Mouse (Mus musculus) stomach, embryonic 15.5 days (tissue): Measurements from ENCODE around the gene Gm9803. TPM values are rescaled to one million over a fixed set of nuclear protein-coding genes. Genes with fewer than 3 reads are reported as not detected.

Experiments used
- ATAC-seq: fragments of 200-750 bp; cut with Nextera tagmentation; 2 replicates; pipeline ENCODE4 v1.8.0; 2017; ENCODE audit warnings: low read depth, moderate number of reproducible peaks, moderate TSS enrichment; ENCODE audit not compliant: insufficient read depth, low FRiP score
- H3K27ac ChIP-seq: fragments of 300-500 bp; sonication (generic); 2 replicates; pipeline ENCODE4 v1.5.1; 2015; ENCODE audit warnings: mild to moderate bottlenecking, inconsistent platforms
- H3K27me3 ChIP-seq: fragments of 300-500 bp; sonication (generic); replicated peaks from 2 replicates; pipeline ENCODE4 v1.6.1; 2015; ENCODE audit warnings: inconsistent platforms
- H3K36me3 ChIP-seq: fragments of 300-500 bp; sonication (generic); 2 replicates; pipeline ENCODE4 v1.6.1; 2015; ENCODE audit warnings: inconsistent platforms
- H3K4me1 ChIP-seq: fragments of 300-500 bp; sonication (generic); 2 replicates; pipeline ENCODE4 v1.6.1; 2015; ENCODE audit warnings: inconsistent platforms
- H3K4me2 ChIP-seq: fragments of 300-500 bp; sonication (generic); 2 replicates; pipeline ENCODE4 v1.6.1; 2015; ENCODE audit warnings: mild to moderate bottlenecking, inconsistent platforms
- H3K4me3 ChIP-seq: fragments of 300-500 bp; sonication (generic); replicated peaks from 2 replicates; pipeline ENCODE4 v1.5.1; 2015; ENCODE audit warnings: inconsistent platforms
- H3K9ac ChIP-seq: fragments of 300-500 bp; sonication (generic); 2 replicates; pipeline ENCODE4 v1.6.1; 2015; ENCODE audit warnings: inconsistent platforms
- H3K9me3 ChIP-seq: fragments of 300-500 bp; sonication (generic); 2 replicates; pipeline ENCODE4 v1.6.1; 2016; ENCODE audit warnings: inconsistent platforms
- WGBS: fragments of 180-500 bp; shearing (Covaris S2); methylation state at CpG from one replicate; pipeline ENCODE4 v1.1.7; 2015; 5-methylcytosine and 5-hydroxymethylcytosine counted together
- polyA plus RNA-seq: library from polyadenylated mRNA; unstranded; fragments of >200 nt; fragmentation: Nextera tagmentation; extraction: Ambion mirVana; gene quantifications from 2 replicates; pipeline ENCODE4 v1.2.1, GENCODE M21; 2015

Gm9803 gene
- polyA plus RNA-seq, 1 experiment from 2014 or later: 36.0 TPM

GRCm38 (mm10) chr10:43550923-43551322 is 27.0 kb downstream of the Gm9803 start:
- 39% methylated on average over 3 of the region's 3 CpGs for WGBS
- Histone ChIP-seq H3K4me2 (no peak overlapping the region), H3K27me3 (no peaks in the 10 kb centered on the region), H3K9ac (no peak overlapping the region), H3K4me1 (no peaks in the 10 kb centered on the region), H3K36me3 (no peaks in the 10 kb centered on the region), H3K9me3 (no peaks in the 10 kb centered on the region), H3K4me3 (no peak overlapping the region), H3K27ac (no peak overlapping the region)
- no peak for ATAC-seq

- no peaks in the 10 kb centered on the region for H3K4me1 ChIP-seq
- ATAC-seq: no peak
- no peaks in the 10 kb centered on the region for H3K9me3 ChIP-seq
- H3K27me3 ChIP-seq: no peaks in the 10 kb centered on the region
- H3K36me3 ChIP-seq: no peaks in the 10 kb centered on the region
- H3K4me3 ChIP-seq: no peak overlapping the region
- H3K9ac ChIP-seq: no peak overlapping the region
- no peak overlapping the region for H3K27ac ChIP-seq
- 30% methylated on average over 3 of the region's 3 CpGs for WGBS
- no peak overlapping the region for H3K4me2 ChIP-seq
These were observed 27.5 kb downstream of the Gm9803 start for GRCm38 (mm10) chr10:43551388-43551787.

GRCm38 (mm10) chr10:43557630-43558165 is 33.8 kb downstream of the Gm9803 start:
- Histone ChIP-seq H3K4me1 (no peaks in the 10 kb centered on the region), H3K4me3 (no peak overlapping the region), H3K4me2 (no peak overlapping the region), H3K9ac (no peak overlapping the region), H3K27me3 (no peaks in the 10 kb centered on the region), H3K9me3 (no peaks in the 10 kb centered on the region), H3K27ac (no peak overlapping the region), H3K36me3 (no peaks in the 10 kb centered on the region)
- ATAC-seq: no peak
- 76% methylated on average over 5 of the region's 5 CpGs for WGBS

GRCm38 (mm10) chr10:43559313-43559712 is 35.4 kb downstream of the Gm9803 start:
- Histone ChIP-seq H3K36me3 (no peaks in the 10 kb centered on the region), H3K27me3 (no peaks in the 10 kb centered on the region)
- WGBS: 69% methylated on average over 11 of the region's 11 CpGs

GRCm38 (mm10) chr10:43560765-43561164 is 36.9 kb downstream of the Gm9803 start:
- Histone ChIP-seq H3K27ac (no peak overlapping the region), H3K4me3 (no peak overlapping the region), H3K4me1 (no peaks in the 10 kb centered on the region), H3K36me3 (no peaks in the 10 kb centered on the region), H3K4me2 (no peak overlapping the region), H3K9me3 (no peaks in the 10 kb centered on the region), H3K27me3 (no peaks in the 10 kb centered on the region), H3K9ac (no peak overlapping the region)
- 47% methylated on average over 2 of the region's 2 CpGs for WGBS
- ATAC-seq: no peak

More at GRCm38 (mm10) chr10:43559313-43559712, 35.4 kb downstream of the Gm9803 start:
- Histone ChIP-seq H3K9me3 (no peaks in the 10 kb centered on the region), H3K27ac (no peak overlapping the region), H3K4me1 (no peaks in the 10 kb centered on the region), H3K9ac (no peak overlapping the region), H3K4me3 (no peak overlapping the region), H3K4me2 (no peak overlapping the region)
- ATAC-seq: no peak

- WGBS: 88% methylated on average over 2 of the region's 2 CpGs
- no peak for ATAC-seq
- no peak overlapping the region for H3K4me3 ChIP-seq
These were observed 37.4 kb downstream of the Gm9803 start for GRCm38 (mm10) chr10:43561311-43561710.

More at GRCm38 (mm10) chr10:43561311-43561710, 37.4 kb downstream of the Gm9803 start:
- Histone ChIP-seq H3K4me1 (no peaks in the 10 kb centered on the region), H3K9ac (no peak overlapping the region), H3K9me3 (no peaks in the 10 kb centered on the region), H3K27me3 (no peaks in the 10 kb centered on the region), H3K27ac (no peak overlapping the region), H3K36me3 (no peaks in the 10 kb centered on the region), H3K4me2 (no peak overlapping the region)

Other genes with a start within 250 kb of the Gm9803 start
- gene Bend3, start 45.3 kb upstream of the Gm9803 start, polyA plus RNA-seq: 3.2 and 4.0 TPM in 2 replicates
- gene 1700021F05Rik, start 16.9 kb downstream of the Gm9803 start, polyA plus RNA-seq: 64.6 and 66.9 TPM in 2 replicates
- gene Cd24a, start 54.2 kb downstream of the Gm9803 start, polyA plus RNA-seq: 294 and 352 TPM in 2 replicates